In the genomic region with DNA sequence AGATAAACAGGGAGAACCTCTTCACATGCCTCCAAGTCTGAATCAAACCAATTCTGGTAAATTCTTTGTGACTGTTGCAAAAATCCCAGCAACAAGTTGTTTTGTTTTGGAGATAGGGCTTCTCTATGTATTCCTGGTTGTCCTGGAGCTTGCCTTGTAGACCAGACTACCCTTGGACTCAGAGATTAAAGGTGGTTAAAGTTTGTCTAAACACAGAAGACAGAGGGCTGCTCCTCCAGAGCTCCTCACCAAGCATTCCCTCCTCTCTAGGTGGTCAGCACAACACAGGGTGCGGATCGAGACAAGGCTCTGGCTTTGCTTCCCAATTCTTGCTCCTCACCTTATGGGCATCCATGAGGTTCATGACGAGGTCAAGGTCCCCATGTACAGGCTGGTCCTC, we compare ENCODE assay signal across 29 mouse cellular contexts. TPM values are rescaled to one million over a fixed set of nuclear protein-coding genes. Genes with fewer than 3 reads are reported as not detected.
DNase-seq lines count a peak whose midpoint lies in the region; ATAC-seq and TF ChIP-seq lines count a peak whose summit lies in the region.
"Had no signal": no experiment of that assay in that cellular context is flagged by ENCODE, and none has a peak within 500 bp of the region (broad histone marks: within the 10 kb centered on the region; RNA-seq: fewer than 3 reads in every experiment).

No protein-coding gene starts in this region.

- no peak for TF ChIP-seq POLR2A in kidney, adult 2 months (IDR thresholded peaks at IDR 0.05; ENCODE audit: low read depth, low read length)

- H3K9ac ChIP-seq in kidney, embryonic 15.5 days = no peak overlapping the region
- no peak overlapping the region for H3K9ac ChIP-seq in kidney, embryonic 14.5 days (ENCODE audit: low read depth, low read length)
- H3K9ac ChIP-seq: embryonic facial prominence, embryonic 13.5 days; forebrain, embryonic 12.5 days; forebrain, embryonic 15.5 days; heart, embryonic 13.5 days; hindbrain, embryonic 12.5 days had no signal

- no peak for TF ChIP-seq CTCF in kidney, adult 2 months (conservative IDR thresholded peaks at IDR 0.05; ENCODE audit: insufficient read depth, insufficient read length, low read depth, low read length)

- H3K36me3 ChIP-seq in kidney, adult 2 months (ENCODE audit: control insufficient read depth, insufficient read depth, low read length) = peaks cover 17% of the 10 kb centered on the region
- peaks cover 89% of the 10 kb centered on the region for H3K36me3 ChIP-seq in kidney, embryonic 15.5 days
- peaks cover 91% of the 10 kb centered on the region for H3K36me3 ChIP-seq in kidney, embryonic 14.5 days (ENCODE audit: control insufficient read depth, insufficient read depth, low read length)

- no peaks in the 10 kb centered on the region for H3K27me3 ChIP-seq in kidney, adult 2 months (replicated peaks; ENCODE audit: control insufficient read depth, insufficient read depth, low read length)
- H3K27me3 ChIP-seq in kidney, embryonic 15.5 days = no peaks in the 10 kb centered on the region
- H3K27me3 ChIP-seq in kidney, embryonic 14.5 days (ENCODE audit: control insufficient read depth, insufficient read depth, low read length) = no peaks in the 10 kb centered on the region
- H3K27me3 ChIP-seq: embryonic facial prominence, embryonic 13.5 days; forebrain, embryonic 12.5 days; forebrain, embryonic 15.5 days; heart, embryonic 13.5 days; hindbrain, embryonic 12.5 days had no signal

- no peaks in the 10 kb centered on the region for H3K9me3 ChIP-seq in kidney, embryonic 15.5 days (replicated peaks)
- H3K9me3 ChIP-seq in kidney, embryonic 14.5 days (ENCODE audit: control insufficient read depth, low read length) = no peaks in the 10 kb centered on the region
- H3K9me3 ChIP-seq: embryonic facial prominence, embryonic 10.5 days; embryonic facial prominence, embryonic 13.5 days; forebrain, embryonic 12.5 days; forebrain, embryonic 15.5 days; heart, embryonic 10.5 days; heart, embryonic 13.5 days; hindbrain, embryonic 12.5 days had no signal

- intact Hi-C loops in heart, postnatal 10 days (cut with DNase I) = no loop called here

- H3K4me2 ChIP-seq in kidney, embryonic 15.5 days = no peak overlapping the region
- H3K4me2 ChIP-seq in kidney, embryonic 14.5 days (replicated peaks; ENCODE audit: low read depth, low read length) = no peak overlapping the region
- H3K4me2 ChIP-seq: embryonic facial prominence, embryonic 13.5 days; forebrain, embryonic 12.5 days; forebrain, embryonic 15.5 days; heart, embryonic 13.5 days; hindbrain, embryonic 12.5 days had no signal

- ATAC-seq in kidney, embryonic 15.5 days (replicated peaks; ENCODE audit: low FRiP score) = no peak
- no peak for ATAC-seq in kidney, embryonic 14.5 days (ENCODE audit: low FRiP score, low TSS enrichment)
- ATAC-seq: activated CD4-positive, CD25-positive, alpha-beta regulatory T cell, adult 4 months; forebrain, embryonic 15.5 days had no signal

- peak overlapping the region; percentile 34; the same call in 1 of the 2 replicates for H3K27ac ChIP-seq in kidney, adult 2 months (ENCODE audit: insufficient read depth, low read depth, low read length)
- no peak overlapping the region for H3K27ac ChIP-seq in kidney, embryonic 15.5 days
- H3K27ac ChIP-seq in kidney, embryonic 14.5 days (ENCODE audit: low read depth, low read length) = no peak overlapping the region
- H3K27ac ChIP-seq: embryonic facial prominence, embryonic 10.5 days; embryonic facial prominence, embryonic 13.5 days; forebrain, embryonic 12.5 days; forebrain, embryonic 15.5 days; heart, adult 2 months; heart, embryonic 10.5 days; heart, embryonic 13.5 days; hindbrain, embryonic 12.5 days had no signal

- peaks cover 12% of the 10 kb centered on the region for H3K4me1 ChIP-seq in kidney, adult 2 months (ENCODE audit: control insufficient read depth, insufficient read depth, low read length)
- H3K4me1 ChIP-seq in kidney, embryonic 15.5 days = no peaks in the 10 kb centered on the region
- H3K4me1 ChIP-seq in kidney, embryonic 14.5 days (ENCODE audit: control insufficient read depth, insufficient read depth, low read length) = no peaks in the 10 kb centered on the region
- H3K4me1 ChIP-seq: embryonic facial prominence, embryonic 10.5 days; embryonic facial prominence, embryonic 13.5 days; forebrain, embryonic 12.5 days; forebrain, embryonic 15.5 days; heart, embryonic 10.5 days; heart, embryonic 13.5 days; hindbrain, embryonic 12.5 days had no signal

- H3K4me3 ChIP-seq in kidney, adult 2 months (ENCODE audit: insufficient read depth, low read depth, low read length) = no peak overlapping the region
- H3K4me3 ChIP-seq in kidney, embryonic 15.5 days (replicated peaks) = no peak overlapping the region
- no peak overlapping the region for H3K4me3 ChIP-seq in kidney, embryonic 14.5 days (ENCODE audit: low read length)
- H3K4me3 ChIP-seq: embryonic facial prominence, embryonic 10.5 days; embryonic facial prominence, embryonic 13.5 days; erythroblast, embryonic 14.5 days; forebrain, embryonic 12.5 days; forebrain, embryonic 15.5 days; heart, adult 2 months; heart, embryonic 10.5 days; heart, embryonic 13.5 days; hindbrain, embryonic 12.5 days had no signal

- peak; percentile 84 for DNase-seq in heart, adult 11 months
- DNase-seq in heart, postnatal 10 days = no peak
- DNase-seq in kidney, adult 2 months = peak; percentile 70
- DNase-seq in kidney, postnatal 36 days = peak; percentile 41 to 52
- DNase-seq in yolk sac, embryonic 10.5 days (ENCODE audit: low spot score) = peak; percentile 35
- no peak for DNase-seq in urinary bladder, postnatal 4 days (ENCODE audit: low spot score in 2 of 2)
- DNase-seq: adrenal gland, adult 8-10 months; adrenal gland, postnatal 25 days; cerebellum, adult 11-12 months; cerebellum, adult 8-10 months; cerebellum, postnatal 10 days; cerebellum, postnatal 36 days; embryo, embryonic 11 days; gastrocnemius, postnatal 25 days; heart, adult 2 months had no signal

- WGBS in kidney, adult 2 months = 63% methylated on average over 3 of the region's 3 CpGs
- WGBS in kidney, embryonic 15.5 days = 91% methylated on average over 3 of the region's 3 CpGs
- over 99% methylated on average over 3 of the region's 3 CpGs for WGBS in kidney, embryonic 14.5 days

RNA-seq across cellular contexts. Expression of a gene that starts 33.0 kb away (rescaled TPM):
- under 1 TPM in 1 of 2 experiments, not detected in 1; 0.17 TPM for total RNA-seq in heart, postnatal 10 days (2021)
- polyA plus RNA-seq in kidney, adult 2 months (2012; rRNA removed) = 1.5 and 2.9 TPM in 2 replicates
- polyA plus RNA-seq in kidney, embryonic 15.5 days (2015; fragmentation: Nextera tagmentation; extraction: Ambion mirVana) = 0.19 and 0.90 TPM in 2 replicates
- polyA plus RNA-seq in kidney, embryonic 14.5 days (2014; fragmentation: Nextera tagmentation; extraction: Ambion mirVana) = 0.20 TPM in 1 of 2 replicates, not detected in the other
- total RNA-seq: adrenal gland, postnatal 25 days; heart, adult 2 months; hematopoietic stem cell, adult 5-6 weeks had no signal
- polyA plus RNA-seq: activated CD4-positive, CD25-positive, alpha-beta regulatory T cell, adult 4 months; embryonic facial prominence, embryonic 10.5 days; erythroblast, embryonic 14.5 days; forebrain, embryonic 12.5 days; heart, adult 2 months had no signal

RNA-seq across cellular contexts. Expression of a gene that starts 52.6 kb away (rescaled TPM):
- not detected for total RNA-seq in heart, postnatal 10 days (2021)
- polyA plus RNA-seq in kidney, adult 2 months (2012; rRNA removed) = 0.11 and 0.30 TPM in 2 replicates
- polyA plus RNA-seq in kidney, embryonic 15.5 days (2015; fragmentation: Nextera tagmentation; extraction: Ambion mirVana) = not detected in 2 replicates
- not detected in 2 replicates for polyA plus RNA-seq in kidney, embryonic 14.5 days (2014; fragmentation: Nextera tagmentation; extraction: Ambion mirVana)
- total RNA-seq: adrenal gland, adult 8-10 months; adrenal gland, postnatal 25 days; heart, adult 2 months; heart, postnatal 25 days; hematopoietic stem cell, adult 5-6 weeks had no signal
- polyA plus RNA-seq: activated CD4-positive, CD25-positive, alpha-beta regulatory T cell, adult 4 months; embryonic facial prominence, embryonic 10.5 days; embryonic facial prominence, embryonic 13.5 days; erythroblast, embryonic 14.5 days; forebrain, embryonic 12.5 days; forebrain, embryonic 15.5 days; heart, embryonic 10.5 days; heart, embryonic 13.5 days; heart, embryonic 16.5 days; hindbrain, embryonic 12.5 days had no signal

Comparison
In these comparisons a context has a peak if more than half of its experiments do, and no peak if none do; other contexts are left out.
1. DNase-seq: peak in heart, adult 11 months (single experiment), kidney, adult 2 months (single experiment), kidney, postnatal 36 days (2 of 2) and yolk sac, embryonic 10.5 days (single experiment); none in heart, postnatal 10 days (0 of 2) and urinary bladder, postnatal 4 days (0 of 2).